Mouse (Mus musculus) heart, embryonic 10.5 days (tissue): ENCODE results near the gene Rnf144b. TPM values are rescaled to one million over a fixed set of nuclear protein-coding genes. Genes with fewer than 3 reads are reported as not detected.

Source experiments
- DNase-seq: peaks from one replicate; pipeline ENCODE4 v3.0.0-alpha.2; 2017; ENCODE audit warnings: low spot score
- H3K27ac ChIP-seq: fragments of 300-500 bp; sonication (generic); 2 replicates; pipeline ENCODE4 v1.5.1; 2016; ENCODE audit warnings: mild to moderate bottlenecking
- H3K27me3 ChIP-seq: fragments of 300-500 bp; sonication (generic); 2 replicates; pipeline ENCODE4 v1.6.1; 2016; ENCODE audit warnings: mild to moderate bottlenecking; ENCODE audit not compliant: poor library complexity, insufficient read depth, severe bottlenecking
- H3K36me3 ChIP-seq: fragments of 300-500 bp; sonication (generic); 2 replicates; pipeline ENCODE4 v1.6.1; 2016; ENCODE audit warnings: mild to moderate bottlenecking, moderate library complexity
- H3K4me1 ChIP-seq: fragments of 300-500 bp; sonication (generic); 2 replicates; pipeline ENCODE4 v1.6.1; 2016; ENCODE audit warnings: mild to moderate bottlenecking
- H3K4me3 ChIP-seq: fragments of 300-500 bp; sonication (generic); 2 replicates; pipeline ENCODE4 v1.5.1; 2016; ENCODE audit warnings: mild to moderate bottlenecking, moderate library complexity
- H3K9me3 ChIP-seq: fragments of 300-500 bp; sonication (generic); 2 replicates; pipeline ENCODE4 v1.6.1; 2016; ENCODE audit warnings: mild to moderate bottlenecking, moderate library complexity
- WGBS: fragments of 180-500 bp; shearing (Covaris S2); methylation state at CpG from one replicate; pipeline ENCODE4 v1.1.7; 2016; 5-methylcytosine and 5-hydroxymethylcytosine counted together
- polyA plus RNA-seq: library from polyadenylated mRNA; unstranded; fragments of >200 nt; fragmentation: Nextera tagmentation; extraction: Ambion mirVana; gene quantifications from 2 replicates; pipeline ENCODE4 v1.2.1, GENCODE M21; 2016

Gene Rnf144b
- polyA plus RNA-seq, 1 experiment from 2014 or later: 0.98 TPM

- Histone ChIP-seq H3K4me1 (no peaks in the 10 kb centered on the region), H3K4me3 (no peak overlapping the region), H3K9me3 (no peaks in the 10 kb centered on the region), H3K36me3 (no peaks in the 10 kb centered on the region), H3K27ac (no peak overlapping the region), H3K27me3 (no peaks in the 10 kb centered on the region)
- DNase-seq: no peak
- 80% methylated on average over 8 of the region's 8 CpGs for WGBS
Measured at GRCm38 (mm10) chr13:47264382-47264781, 141.9 kb downstream of the Rnf144b start.

GRCm38 (mm10) chr13:47266411-47266810 lies 144.0 kb downstream of the Rnf144b start:
- Histone ChIP-seq H3K4me1 (no peaks in the 10 kb centered on the region), H3K27ac (no peak overlapping the region), H3K36me3 (no peaks in the 10 kb centered on the region), H3K4me3 (no peak overlapping the region), H3K27me3 (no peaks in the 10 kb centered on the region), H3K9me3 (no peaks in the 10 kb centered on the region)
- DNase-seq: no peak
- 83% methylated on average over 7 of the region's 7 CpGs for WGBS

- H3K4me1 ChIP-seq: peaks cover 4% of the 10 kb centered on the region
- no peaks in the 10 kb centered on the region for H3K9me3 ChIP-seq
- no peak overlapping the region for H3K4me3 ChIP-seq
- WGBS: 84% methylated on average over 3 of the region's 3 CpGs
- DNase-seq: no peak
- H3K27ac ChIP-seq: no peak overlapping the region
- H3K36me3 ChIP-seq: no peaks in the 10 kb centered on the region
- H3K27me3 ChIP-seq: no peaks in the 10 kb centered on the region
Measured at GRCm38 (mm10) chr13:47268227-47268626, 145.8 kb downstream of the Rnf144b start.

GRCm38 (mm10) chr13:47272928-47273327 lies 150.5 kb downstream of the Rnf144b start:
- peak overlapping the region; percentile 50 for H3K4me3 ChIP-seq
- 17% methylated on average over 8 of the region's 8 CpGs for WGBS

GRCm38 (mm10) chr13:47273487-47273886 lies 151.0 kb downstream of the Rnf144b start:
- H3K9me3 ChIP-seq: no peaks in the 10 kb centered on the region
- DNase-seq: no peak
- WGBS: 3% methylated on average over 11 of the region's 11 CpGs
- no peaks in the 10 kb centered on the region for H3K27me3 ChIP-seq
- peaks cover 30% of the 10 kb centered on the region for H3K4me1 ChIP-seq
- H3K36me3 ChIP-seq: no peaks in the 10 kb centered on the region
- peak overlapping the region; percentile 50 for H3K4me3 ChIP-seq
- H3K27ac ChIP-seq: peak overlapping the region; percentile 75

More at GRCm38 (mm10) chr13:47272928-47273327, 150.5 kb downstream of the Rnf144b start:
- H3K9me3 ChIP-seq: no peaks in the 10 kb centered on the region
- DNase-seq: no peak
- H3K27ac ChIP-seq: peak overlapping the region; percentile 75; the same call in 1 of the 2 replicates
- H3K36me3 ChIP-seq: no peaks in the 10 kb centered on the region
- peaks cover 24% of the 10 kb centered on the region for H3K4me1 ChIP-seq
- no peaks in the 10 kb centered on the region for H3K27me3 ChIP-seq

- Histone ChIP-seq H3K36me3 (no peaks in the 10 kb centered on the region), H3K9me3 (no peaks in the 10 kb centered on the region), H3K27me3 (no peaks in the 10 kb centered on the region), H3K27ac (no peak overlapping the region), H3K4me1 (peaks cover 31% of the 10 kb centered on the region), H3K4me3 (no peak overlapping the region)
- 34% methylated on average over 3 of the region's 3 CpGs for WGBS
- DNase-seq: no peak
Measured at GRCm38 (mm10) chr13:47274139-47274538, 151.7 kb downstream of the Rnf144b start.

GRCm38 (mm10) chr13:47277000-47277823 lies 154.8 kb downstream of the Rnf144b start:
- peak overlapping the region; percentile 32; the same call in 1 of the 2 replicates for H3K4me3 ChIP-seq
- 19% methylated on average over 13 of the region's 13 CpGs for WGBS
- H3K36me3 ChIP-seq: no peaks in the 10 kb centered on the region
- no peaks in the 10 kb centered on the region for H3K27me3 ChIP-seq
- peak; percentile 75 for DNase-seq
- H3K4me1 ChIP-seq: peaks cover 31% of the 10 kb centered on the region
- peak overlapping the region; percentile 89 for H3K27ac ChIP-seq
- no peaks in the 10 kb centered on the region for H3K9me3 ChIP-seq

- WGBS: 55% methylated on average over 5 of the region's 5 CpGs
- H3K4me3 ChIP-seq: peak overlapping the region; percentile 32; the same call in 1 of the 2 replicates
- H3K27ac ChIP-seq: peak overlapping the region; percentile 89
- H3K4me1 ChIP-seq: peaks cover 31% of the 10 kb centered on the region
- H3K9me3 ChIP-seq: no peaks in the 10 kb centered on the region
- DNase-seq: no peak
- no peaks in the 10 kb centered on the region for H3K27me3 ChIP-seq
- H3K36me3 ChIP-seq: no peaks in the 10 kb centered on the region
Measured at GRCm38 (mm10) chr13:47277824-47278290, 155.4 kb downstream of the Rnf144b start.

GRCm38 (mm10) chr13:47282221-47282620 lies 159.8 kb downstream of the Rnf144b start:
- H3K4me3 ChIP-seq: no peak overlapping the region
- peaks cover 14% of the 10 kb centered on the region for H3K4me1 ChIP-seq
- no peak overlapping the region for H3K27ac ChIP-seq
- no peak for DNase-seq
- WGBS: 78% methylated on average over 3 of the region's 3 CpGs
- H3K36me3 ChIP-seq: no peaks in the 10 kb centered on the region
- H3K27me3 ChIP-seq: 0 out of 2 replicates have a peak, but pooled peaks cover under 1% of the 10 kb centered on the region
- H3K9me3 ChIP-seq: no peaks in the 10 kb centered on the region

- DNase-seq: peak; percentile 91
- no peaks in the 10 kb centered on the region for H3K9me3 ChIP-seq
- 43% methylated on average over 4 of the region's 4 CpGs for WGBS
- no peak overlapping the region for H3K27ac ChIP-seq
- H3K27me3 ChIP-seq: 0 out of 2 replicates have a peak, but pooled peaks cover 6% of the 10 kb centered on the region
- H3K4me1 ChIP-seq: peaks cover 9% of the 10 kb centered on the region; the same call in 1 of the 2 replicates
- no peaks in the 10 kb centered on the region for H3K36me3 ChIP-seq
- H3K4me3 ChIP-seq: no peak overlapping the region
Measured at GRCm38 (mm10) chr13:47288449-47288848, 166.0 kb downstream of the Rnf144b start.

- H3K4me1 ChIP-seq: peaks cover 18% of the 10 kb centered on the region; the same call in 1 of the 2 replicates
- H3K27ac ChIP-seq: no peak overlapping the region
- H3K9me3 ChIP-seq: no peaks in the 10 kb centered on the region
- WGBS: 87% methylated on average over 8 of the region's 8 CpGs
- no peak overlapping the region for H3K4me3 ChIP-seq
- H3K36me3 ChIP-seq: no peaks in the 10 kb centered on the region
- no peaks in the 10 kb centered on the region for H3K27me3 ChIP-seq
- DNase-seq: no peak
Measured at GRCm38 (mm10) chr13:47296465-47296864, 174.0 kb downstream of the Rnf144b start.
